Mouse (Mus musculus): ENCODE data around the gene Uqcc2. TPM values are rescaled to one million over a fixed set of nuclear protein-coding genes. Genes with fewer than 3 reads are reported as not detected.

Uqcc2 gene
- total and polyA plus RNA-seq, 3 experiments, result 126 to 240 (median 198) TPM

DNA sequence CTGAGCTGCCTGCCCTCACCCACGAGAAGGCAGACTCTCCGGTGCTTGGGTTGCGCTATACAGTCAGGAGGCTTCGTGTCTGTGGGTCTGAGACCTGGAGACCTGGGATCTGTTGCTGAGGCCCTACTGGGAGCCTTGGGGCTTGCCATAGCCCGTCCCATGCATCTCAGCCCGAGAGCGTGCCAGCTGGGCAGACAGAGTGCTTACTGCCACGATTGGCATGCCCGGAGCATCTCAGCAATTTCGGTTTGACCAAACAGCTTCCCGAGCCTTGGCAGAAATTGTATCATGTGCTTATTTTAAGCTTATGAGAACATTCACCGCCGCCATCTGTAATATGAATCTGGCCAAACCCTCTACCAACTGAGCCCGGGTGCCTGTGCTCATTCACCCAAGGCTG, 20.5 kb upstream of the Uqcc2 start:
- TF ChIP-seq JUN (IDR thresholded peaks at IDR 0.05; ENCODE audit: insufficient read depth, low read depth, low read length), result no peak
- no peak for TF ChIP-seq EP300 (IDR thresholded peaks at IDR 0.05; ENCODE audit: low read length)
- TF ChIP-seq MAX (IDR thresholded peaks at IDR 0.05; ENCODE audit: low read length), result no peak
- no peak for TF ChIP-seq TBP (conservative IDR thresholded peaks at IDR 0.05; ENCODE audit: low read depth, low read length)
- TF ChIP-seq MAFK (IDR thresholded peaks at IDR 0.05; ENCODE audit: insufficient replicate concordance, low read length), result no peak
- no peak for TF ChIP-seq MEF2A (IDR thresholded peaks at IDR 0.05; ENCODE audit: borderline replicate concordance, low read depth, low read length)
- TF ChIP-seq GABPA (IDR thresholded peaks at IDR 0.05; ENCODE audit: insufficient replicate concordance, low read depth, low read length), result no peak
- no peak for TF ChIP-seq NRF1 (IDR thresholded peaks at IDR 0.05; ENCODE audit: low read depth, low read length)
- TF ChIP-seq ZKSCAN1 (IDR thresholded peaks at IDR 0.05; ENCODE audit: borderline replicate concordance, low read depth, low read length), result no peak
- no peak for TF ChIP-seq ZMIZ1 (IDR thresholded peaks at IDR 0.05; ENCODE audit: low read depth, low read length)
- H3K27ac ChIP-seq (ENCODE audit: insufficient read depth, low read depth), result no peak overlapping the region
- H3K79me2 ChIP-seq (replicated peaks; ENCODE audit: control insufficient read depth, extremely low read depth, insufficient read depth, poor library complexity, severe bottlenecking), result no peaks in the 10 kb centered on the region; the same call in 1 of the 2 replicates
- in situ Hi-C loops (cut with MboI; ENCODE audit: low pct_ligation_motif_present, low pct_unique_long_range_greater_than_20kb, low sequenced_read_pairs), result no loop called here
- H3K9ac ChIP-seq (ENCODE audit: insufficient read depth, low read depth), result no peak overlapping the region
- no peak overlapping the region for H3K4me3 ChIP-seq (replicated peaks in 1 of 3; ENCODE audit: low read depth in 2 of 3, low read length in 2 of 3, poor library complexity in 1 of 3)
- DNase-seq (ENCODE audit: extremely low read depth), result no peak
- no peak overlapping the region for H3K4me2 ChIP-seq (ENCODE audit: insufficient read depth, low read depth, poor library complexity, severe bottlenecking)
- dilution Hi-C loops (cut with MboI; ENCODE audit: extremely low pct_ligation_motif_present, extremely low pct_unique_long_range_greater_than_20kb, low sequenced_read_pairs), result no loop called here
- no peaks in the 10 kb centered on the region for H3K27me3 ChIP-seq (replicated peaks)
- peaks cover 83 to 100% of the 10 kb centered on the region in 2 experiments for H3K36me3 ChIP-seq (replicated peaks in 1 of 2; ENCODE audit: control insufficient read depth in 1 of 2, insufficient read depth in 1 of 2, low read length in 1 of 2)
- H3K9me3 ChIP-seq (replicated peaks; ENCODE audit: low read length), result no peaks in the 10 kb centered on the region
- peaks cover 0 to 24% of the 10 kb centered on the region in 2 experiments; a peak in 2 of 4 replicates for H3K4me1 ChIP-seq (ENCODE audit: control insufficient read depth in 1 of 2, insufficient read depth in 2 of 2)

DNA sequence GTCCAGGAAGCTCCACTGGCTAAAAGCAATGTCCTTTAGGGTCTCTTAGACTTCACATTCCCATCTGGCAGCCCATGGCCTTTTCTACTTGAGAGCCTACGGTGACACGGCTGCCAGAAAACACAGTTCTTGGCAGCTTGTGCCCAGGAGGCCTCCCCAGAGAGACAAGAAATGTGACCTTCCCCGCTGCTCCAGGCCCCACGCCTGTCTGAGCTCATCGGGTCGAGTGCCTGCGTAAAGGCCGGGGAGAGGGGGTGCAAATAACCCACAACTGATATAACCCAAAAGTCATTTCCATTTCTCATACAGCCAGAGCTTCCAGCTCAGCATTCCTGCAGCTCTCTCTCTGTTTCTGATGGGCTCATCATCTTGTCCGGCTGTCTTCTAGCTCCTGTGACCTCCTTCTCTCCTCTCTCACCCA, 20.1 kb upstream of the Uqcc2 start:
- Histone ChIP-seq H3K79me2 (replicated peaks; ENCODE audit: control insufficient read depth, extremely low read depth, insufficient read depth, poor library complexity, severe bottlenecking) (no peaks in the 10 kb centered on the region; the same call in 1 of the 2 replicates), H3K4me1 (ENCODE audit: control insufficient read depth in 1 of 2, insufficient read depth in 2 of 2) (peaks cover 0 to 20% of the 10 kb centered on the region in 2 experiments; a peak in 2 of 4 replicates), H3K9ac (ENCODE audit: insufficient read depth, low read depth) (no peak overlapping the region), H3K36me3 (replicated peaks in 1 of 2; ENCODE audit: control insufficient read depth in 1 of 2, insufficient read depth in 1 of 2, low read length in 1 of 2) (peaks cover 85 to 100% of the 10 kb centered on the region in 2 experiments), H3K27me3 (replicated peaks) (no peaks in the 10 kb centered on the region), H3K27ac (ENCODE audit: insufficient read depth, low read depth) (no peak overlapping the region), H3K4me3 (replicated peaks in 1 of 3; ENCODE audit: low read depth in 2 of 3, low read length in 2 of 3, poor library complexity in 1 of 3) (no peak overlapping the region), H3K9me3 (replicated peaks; ENCODE audit: low read length) (no peaks in the 10 kb centered on the region), H3K4me2 (ENCODE audit: insufficient read depth, low read depth, poor library complexity, severe bottlenecking) (no peak overlapping the region)
- dilution Hi-C loops (cut with MboI; ENCODE audit: extremely low pct_ligation_motif_present, extremely low pct_unique_long_range_greater_than_20kb, low sequenced_read_pairs), result no loop called here
- in situ Hi-C loops (cut with MboI; ENCODE audit: low pct_ligation_motif_present, low pct_unique_long_range_greater_than_20kb, low sequenced_read_pairs), result no loop called here
- no peak for TF ChIP-seq TBP (conservative IDR thresholded peaks at IDR 0.05; ENCODE audit: low read depth, low read length)
- DNase-seq (ENCODE audit: extremely low read depth), result no peak

DNA sequence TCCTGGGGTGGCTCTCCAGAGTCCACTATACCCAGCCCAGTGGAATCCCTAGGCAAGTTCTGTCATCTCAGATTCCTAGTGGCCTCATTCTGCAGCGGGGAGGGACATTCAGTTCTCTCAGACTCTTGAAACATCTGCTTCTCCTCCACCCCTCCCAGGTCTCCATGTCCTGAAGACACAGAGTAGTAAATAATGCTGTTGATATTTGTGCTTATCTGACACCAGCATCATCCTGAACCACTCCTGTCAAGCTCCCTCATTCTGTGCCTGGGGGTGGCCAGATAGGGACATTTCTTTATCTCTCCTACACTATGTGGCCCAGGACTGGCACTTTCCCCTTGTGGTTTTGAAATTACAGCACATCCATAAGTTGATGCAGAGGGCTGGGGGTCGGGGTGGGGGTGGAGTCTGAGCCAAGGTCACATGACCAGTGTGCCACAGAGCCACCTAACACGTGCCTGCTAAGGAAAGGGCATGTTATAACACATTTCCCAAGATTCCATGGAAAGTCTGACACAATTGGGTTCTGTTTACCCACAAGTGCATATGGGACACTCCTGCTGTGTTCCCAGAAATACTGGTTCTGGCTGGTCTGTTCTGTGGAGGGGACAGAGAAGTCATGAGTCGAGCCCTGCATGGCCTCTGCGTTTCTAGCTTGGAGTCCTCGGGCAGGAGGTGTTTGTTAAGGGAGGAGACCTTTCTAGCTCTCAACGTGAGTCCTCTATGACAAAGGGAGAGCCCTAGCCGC, 19.4 kb upstream of the Uqcc2 start:
- Histone ChIP-seq H3K27ac (ENCODE audit: insufficient read depth, low read depth) (no peak overlapping the region), H3K4me1 (ENCODE audit: control insufficient read depth in 1 of 2, insufficient read depth in 2 of 2) (peaks cover 0 to 14% of the 10 kb centered on the region in 2 experiments; a peak in 2 of 4 replicates), H3K4me2 (ENCODE audit: insufficient read depth, low read depth, poor library complexity, severe bottlenecking) (no peak overlapping the region), H3K9ac (ENCODE audit: insufficient read depth, low read depth) (no peak overlapping the region), H3K9me3 (replicated peaks; ENCODE audit: low read length) (no peaks in the 10 kb centered on the region), H3K36me3 (replicated peaks in 1 of 2; ENCODE audit: control insufficient read depth in 1 of 2, insufficient read depth in 1 of 2, low read length in 1 of 2) (peaks cover 91 to 100% of the 10 kb centered on the region in 2 experiments), H3K4me3 (replicated peaks in 1 of 3; ENCODE audit: low read depth in 2 of 3, low read length in 2 of 3, poor library complexity in 1 of 3) (no peak overlapping the region), H3K79me2 (replicated peaks; ENCODE audit: control insufficient read depth, extremely low read depth, insufficient read depth, poor library complexity, severe bottlenecking) (no peaks in the 10 kb centered on the region; the same call in 1 of the 2 replicates), H3K27me3 (replicated peaks) (no peaks in the 10 kb centered on the region)
- DNase-seq (ENCODE audit: extremely low read depth), result no peak
- in situ Hi-C loops (cut with MboI; ENCODE audit: low pct_ligation_motif_present, low pct_unique_long_range_greater_than_20kb, low sequenced_read_pairs) (no loop called here), dilution Hi-C loops (cut with MboI; ENCODE audit: extremely low pct_ligation_motif_present, extremely low pct_unique_long_range_greater_than_20kb, low sequenced_read_pairs) (no loop called here)
- TF ChIP-seq MXI1 (IDR thresholded peaks at IDR 0.05; ENCODE audit: low read depth, low read length) (no peak), USF1 (IDR thresholded peaks at IDR 0.05; ENCODE audit: low read depth, low read length) (peak; percentile 29; the same call in 1 of the 2 replicates)

All from CH12.LX (cell line).